Mouse (Mus musculus): ENCODE measurements at regions not wholly inside any gene's neighbourhood (a gene's known extent, or its start where the extent isn't known, plus 50 kb on each side); places are given as distances from the start of the nearest gene placed in this dataset.

GRCm38 (mm10) chr6:147878485-147878884 is 168.6 kb upstream of the Far2 start:
- Histone ChIP-seq H3K36me3 (replicated peaks in 1 of 2; ENCODE audit: control insufficient read depth in 1 of 2, insufficient read depth in 1 of 2, low read length in 1 of 2) (no peaks in the 10 kb centered on the region), H3K4me3 (replicated peaks in 1 of 3; ENCODE audit: low read depth in 2 of 3, low read length in 2 of 3, poor library complexity in 1 of 3) (no peak overlapping the region), H3K9me3 (replicated peaks; ENCODE audit: low read length) (no peaks in the 10 kb centered on the region), H3K4me1 (ENCODE audit: control insufficient read depth in 1 of 2, insufficient read depth in 2 of 2) (no peaks in the 10 kb centered on the region), H3K9ac (ENCODE audit: insufficient read depth, low read depth) (no peak overlapping the region), H3K4me2 (ENCODE audit: insufficient read depth, low read depth, poor library complexity, severe bottlenecking) (no peak overlapping the region), H3K27ac (ENCODE audit: insufficient read depth, low read depth) (no peak overlapping the region), H3K27me3 (replicated peaks) (no peaks in the 10 kb centered on the region), H3K79me2 (replicated peaks; ENCODE audit: control insufficient read depth, extremely low read depth, insufficient read depth, poor library complexity, severe bottlenecking) (no peaks in the 10 kb centered on the region)
- in situ Hi-C loops (cut with MboI; ENCODE audit: low pct_ligation_motif_present, low pct_unique_long_range_greater_than_20kb, low sequenced_read_pairs) (no loop called here), dilution Hi-C loops (cut with MboI; ENCODE audit: extremely low pct_ligation_motif_present, extremely low pct_unique_long_range_greater_than_20kb, low sequenced_read_pairs) (no loop called here)
- DNase-seq (ENCODE audit: extremely low read depth) = no peak
- TF ChIP-seq E2F4 (IDR thresholded peaks at IDR 0.05; ENCODE audit: insufficient replicate concordance, low read depth, low read length) = no peak
- TF ChIP-seq JUN (IDR thresholded peaks at IDR 0.05; ENCODE audit: insufficient read depth, low read depth, low read length) = no peak
- no peak for TF ChIP-seq CHD1 (IDR thresholded peaks at IDR 0.05; ENCODE audit: low read depth, low read length)
- no peak for TF ChIP-seq SIN3A (IDR thresholded peaks at IDR 0.05; ENCODE audit: low read length)
- no peak for TF ChIP-seq GABPA (IDR thresholded peaks at IDR 0.05; ENCODE audit: insufficient replicate concordance, low read depth, low read length)
- TF ChIP-seq RAD21 (IDR thresholded peaks at IDR 0.05; ENCODE audit: low read depth, low read length) = no peak
- no peak for TF ChIP-seq ZC3H11A (IDR thresholded peaks at IDR 0.05; ENCODE audit: low read depth, low read length)
- no peak for TF ChIP-seq ELF1 (IDR thresholded peaks at IDR 0.05; ENCODE audit: low read depth, low read length)
- no peak for TF ChIP-seq CTCF (conservative IDR thresholded peaks at IDR 0.05 in 1 of 2, IDR thresholded peaks at IDR 0.05 in 1 of 2; ENCODE audit: low read depth in 2 of 2, low read length in 2 of 2)
- no peak for TF ChIP-seq PAX5 (IDR thresholded peaks at IDR 0.05; ENCODE audit: low read length)
- no peak for TF ChIP-seq JUND (conservative IDR thresholded peaks at IDR 0.05; ENCODE audit: low read depth, low read length)
- TF ChIP-seq POLR2AphosphoS2 (IDR thresholded peaks at IDR 0.05; ENCODE audit: low read depth, low read length) = no peak
- TF ChIP-seq RCOR1 (conservative IDR thresholded peaks at IDR 0.05; ENCODE audit: low read depth, low read length) = no peak
- no peak for TF ChIP-seq ZNF384 (IDR thresholded peaks at IDR 0.05; ENCODE audit: low read depth, low read length)
- no peak for TF ChIP-seq MEF2A (IDR thresholded peaks at IDR 0.05; ENCODE audit: borderline replicate concordance, low read depth, low read length)
- TF ChIP-seq SMC3 (IDR thresholded peaks at IDR 0.05; ENCODE audit: low read depth, low read length) = no peak
- no peak for TF ChIP-seq EP300 (IDR thresholded peaks at IDR 0.05; ENCODE audit: low read length)
- no peak for TF ChIP-seq POLR2A (IDR thresholded peaks at IDR 0.05; ENCODE audit: low read depth, low read length)
- TF ChIP-seq USF1 (IDR thresholded peaks at IDR 0.05; ENCODE audit: low read depth, low read length) = no peak
- no peak for TF ChIP-seq BHLHE40 (IDR thresholded peaks at IDR 0.05; ENCODE audit: low read depth, low read length)

- Histone ChIP-seq H3K4me1 (ENCODE audit: control insufficient read depth in 1 of 2, insufficient read depth in 2 of 2) (no peaks in the 10 kb centered on the region), H3K4me2 (ENCODE audit: insufficient read depth, low read depth, poor library complexity, severe bottlenecking) (no peak overlapping the region), H3K27ac (ENCODE audit: insufficient read depth, low read depth) (no peak overlapping the region), H3K79me2 (replicated peaks; ENCODE audit: control insufficient read depth, extremely low read depth, insufficient read depth, poor library complexity, severe bottlenecking) (no peaks in the 10 kb centered on the region), H3K36me3 (replicated peaks in 1 of 2; ENCODE audit: control insufficient read depth in 1 of 2, insufficient read depth in 1 of 2, low read length in 1 of 2) (no peaks in the 10 kb centered on the region), H3K4me3 (replicated peaks in 1 of 3; ENCODE audit: low read depth in 2 of 3, low read length in 2 of 3, poor library complexity in 1 of 3) (no peak overlapping the region), H3K9ac (ENCODE audit: insufficient read depth, low read depth) (no peak overlapping the region), H3K27me3 (replicated peaks) (no peaks in the 10 kb centered on the region), H3K9me3 (replicated peaks; ENCODE audit: low read length) (no peaks in the 10 kb centered on the region)
- no peak for TF ChIP-seq JUND (conservative IDR thresholded peaks at IDR 0.05; ENCODE audit: low read depth, low read length)
- no peak for TF ChIP-seq E2F4 (IDR thresholded peaks at IDR 0.05; ENCODE audit: insufficient replicate concordance, low read depth, low read length)
- no peak for TF ChIP-seq HCFC1 (IDR thresholded peaks at IDR 0.05; ENCODE audit: low read depth, low read length)
- TF ChIP-seq MYC (IDR thresholded peaks at IDR 0.05; ENCODE audit: low read depth, low read length) = no peak
- no peak for TF ChIP-seq TCF12 (IDR thresholded peaks at IDR 0.05; ENCODE audit: low read depth, low read length)
- no peak for TF ChIP-seq MAX (IDR thresholded peaks at IDR 0.05; ENCODE audit: low read length)
- dilution Hi-C loops (cut with MboI; ENCODE audit: extremely low pct_ligation_motif_present, extremely low pct_unique_long_range_greater_than_20kb, low sequenced_read_pairs) (no loop called here), in situ Hi-C loops (cut with MboI; ENCODE audit: low pct_ligation_motif_present, low pct_unique_long_range_greater_than_20kb, low sequenced_read_pairs) (no loop called here)
- no peak for DNase-seq (ENCODE audit: extremely low read depth)
Measured at GRCm38 (mm10) chr6:147885902-147886301, 161.2 kb upstream of the Far2 start.

Data from CH12.LX (cell line).